10 mouse cellular contexts compared by ENCODE assay signal in the genomic region with DNA sequence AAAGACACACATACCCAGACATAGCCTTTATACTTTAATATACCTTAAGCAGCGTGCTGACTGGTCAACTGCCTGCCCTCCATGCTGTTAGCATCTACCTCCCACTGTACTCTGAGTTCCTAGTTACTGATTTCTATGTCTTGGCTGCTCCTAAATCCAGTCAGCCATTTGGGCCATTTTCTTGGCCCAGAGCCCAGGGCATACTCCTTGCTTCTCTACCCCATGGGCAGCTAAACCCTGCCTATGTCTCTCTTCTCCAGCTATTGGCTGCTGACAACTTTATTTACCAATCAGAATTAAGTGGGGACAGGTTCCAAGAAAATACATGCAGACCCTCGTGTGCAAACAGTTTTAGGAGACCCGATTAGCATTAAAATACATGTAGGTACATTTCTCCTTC.
DNase-seq lines count a peak whose midpoint lies in the region; ATAC-seq and TF ChIP-seq lines count a peak whose summit lies in the region.
"Had no signal": no experiment of that assay in that cellular context is flagged by ENCODE, and none has a peak within 500 bp of the region (broad histone marks: within the 10 kb centered on the region; RNA-seq: fewer than 3 reads in every experiment).

No protein-coding gene starts in this region.

- peaks cover 10% of the 10 kb centered on the region for H3K36me3 ChIP-seq in liver, adult 2 months (ENCODE audit: control insufficient read depth, insufficient read depth, low read length)
- no peaks in the 10 kb centered on the region; the same call in 1 of the 2 replicates for H3K36me3 ChIP-seq in midbrain, postnatal 0 days (ENCODE audit: insufficient read depth, low read length)

- no peak overlapping the region for H3K27ac ChIP-seq in liver, adult 2 months (replicated peaks; ENCODE audit: insufficient read depth, low read depth, low read length)
- H3K27ac ChIP-seq in midbrain, postnatal 0 days (ENCODE audit: low read depth, low read length), result no peak overlapping the region
- H3K27ac ChIP-seq: macrophage had no signal

- no peak for TF ChIP-seq POLR2A in liver, adult 2 months (IDR thresholded peaks at IDR 0.05; ENCODE audit: extremely low read depth, insufficient read depth, low read length)

- intact Hi-C loops in heart, postnatal 25 days (cut with DNase I), result no loop called here

- no peaks in the 10 kb centered on the region for H3K9me3 ChIP-seq in midbrain, postnatal 0 days (ENCODE audit: low read length)
- H3K9me3 ChIP-seq: heart, embryonic 12.5 days had no signal

- WGBS in liver, adult 2 months, result 74% methylated on average over 3 of the region's 3 CpGs
- 62% methylated on average over 3 of the region's 3 CpGs for WGBS in midbrain, postnatal 0 days

- H3K4me1 ChIP-seq in liver, adult 2 months (ENCODE audit: control insufficient read depth, insufficient read depth, low read length), result no peaks in the 10 kb centered on the region
- H3K4me1 ChIP-seq in midbrain, postnatal 0 days (ENCODE audit: insufficient read depth, low read length), result no peaks in the 10 kb centered on the region
- H3K4me1 ChIP-seq: heart, embryonic 12.5 days had no signal

- no peaks in the 10 kb centered on the region for H3K79me2 ChIP-seq in liver, adult 2 months (ENCODE audit: control insufficient read depth, insufficient read depth, low read length)

- no peak for TF ChIP-seq CTCF in liver, adult 2 months (IDR thresholded peaks at IDR 0.05; ENCODE audit: low read depth, low read length)
- TF ChIP-seq CTCF in midbrain, postnatal 0 days (IDR thresholded peaks at IDR 0.05), result no peak

- H3K9ac ChIP-seq in liver, adult 2 months (ENCODE audit: low read depth, low read length), result no peak overlapping the region
- H3K9ac ChIP-seq in midbrain, postnatal 0 days (replicated peaks; ENCODE audit: low read length, poor library complexity, severe bottlenecking), result no peak overlapping the region
- H3K9ac ChIP-seq: heart, embryonic 12.5 days had no signal

- no peak for ATAC-seq in midbrain, postnatal 0 days (ENCODE audit: low FRiP score)

- H3K27me3 ChIP-seq in liver, adult 2 months (ENCODE audit: control insufficient read depth, insufficient read depth, low read length), result no peaks in the 10 kb centered on the region
- no peaks in the 10 kb centered on the region for H3K27me3 ChIP-seq in midbrain, postnatal 0 days (ENCODE audit: insufficient read depth, low read length)
- H3K27me3 ChIP-seq: heart, embryonic 12.5 days had no signal

- no peak overlapping the region for H3K4me3 ChIP-seq in liver, adult 2 months (ENCODE audit: insufficient read depth, low read depth, low read length)
- H3K4me3 ChIP-seq in midbrain, postnatal 0 days (ENCODE audit: low read depth, low read length), result no peak overlapping the region
- H3K4me3 ChIP-seq: heart, embryonic 12.5 days had no signal

- peak; percentile 24 for DNase-seq in adrenal gland, postnatal 10 days
- no peak for DNase-seq in adrenal gland, adult 18-20 months (ENCODE audit: low spot score in 2 of 2)
- DNase-seq in liver, adult 2 months (ENCODE audit: extremely low read depth, low read depth, low spot score), result peak; percentile 26
- DNase-seq in liver (no peak), MN1 (ENCODE audit: low spot score) (no peak)
- DNase-seq in kidney, adult 18-20 months, result peak; percentile 74
- DNase-seq in midbrain, postnatal 0 days (ENCODE audit: low spot score), result peak; percentile 47
- no peak for DNase-seq in heart, postnatal 25 days (ENCODE audit: low spot score)

- no peak overlapping the region for H3K4me2 ChIP-seq in midbrain, postnatal 0 days (ENCODE audit: low read depth, low read length, poor library complexity, severe bottlenecking)
- H3K4me2 ChIP-seq: heart, embryonic 12.5 days had no signal

Comparison
In these comparisons a context has a peak if more than half of its experiments do, and no peak if none do; other contexts are left out.
1. DNase-seq: peak in adrenal gland, postnatal 10 days (single experiment), liver, adult 2 months (single experiment), kidney, adult 18-20 months (single experiment) and midbrain, postnatal 0 days (single experiment); none in adrenal gland, adult 18-20 months (0 of 2), liver (single experiment), MN1 (single experiment) and heart, postnatal 25 days (single experiment).